Mouse (Mus musculus): ENCODE results near the gene Ice1. TPM values are rescaled to one million over a fixed set of nuclear protein-coding genes. Genes with fewer than 3 reads are reported as not detected.

Ice1 gene
- polyA plus RNA-seq, 1 experiment from 2014 or later, result 27.2 TPM

DNA sequence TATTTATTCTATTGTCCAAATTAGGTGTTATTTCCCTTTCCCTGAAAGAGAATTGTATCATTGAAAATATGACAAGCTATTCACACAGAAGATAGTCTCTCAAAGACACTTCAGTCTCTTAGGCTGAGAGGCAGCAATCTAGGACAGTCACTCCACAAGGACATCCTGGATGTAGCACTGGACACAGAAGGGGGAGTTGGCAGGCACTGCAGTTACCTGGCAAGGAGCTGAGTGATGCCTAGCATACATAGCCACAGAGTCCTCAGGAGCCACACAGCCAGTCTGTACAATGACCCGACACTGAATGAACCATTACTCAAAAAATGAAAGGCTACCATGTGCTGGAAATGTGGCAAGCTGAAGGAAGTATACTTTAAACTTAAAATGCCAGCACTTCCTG is 35.9 kb downstream of the Ice1 start:
- no peak for ATAC-seq
- H3K27me3 ChIP-seq (replicated peaks; ENCODE audit: control insufficient read depth, insufficient read depth, low read length), result no peaks in the 10 kb centered on the region
- no peak overlapping the region for H3K9ac ChIP-seq (ENCODE audit: low read depth, low read length)
- H3K36me3 ChIP-seq (ENCODE audit: control insufficient read depth, insufficient read depth, low read length), result peaks cover 53% of the 10 kb centered on the region
- no peaks in the 10 kb centered on the region for H3K9me3 ChIP-seq (ENCODE audit: control insufficient read depth, low read length)
- no peak overlapping the region for H3K27ac ChIP-seq (ENCODE audit: low read depth, low read length)
- 86% methylated on average over 1 of the region's 1 CpGs for WGBS
- no peaks in the 10 kb centered on the region for H3K4me1 ChIP-seq (ENCODE audit: control insufficient read depth, insufficient read depth, low read depth, low read length)
- no peak overlapping the region for H3K4me2 ChIP-seq (ENCODE audit: low read length)
- no peak overlapping the region for H3K4me3 ChIP-seq (ENCODE audit: low read length)

GRCm38 (mm10) chr13:70599964-70600619 is 37.3 kb downstream of the Ice1 start:
- Histone ChIP-seq H3K27ac (ENCODE audit: low read depth, low read length) (no peak overlapping the region), H3K4me3 (ENCODE audit: low read length) (no peak overlapping the region), H3K4me1 (ENCODE audit: control insufficient read depth, insufficient read depth, low read depth, low read length) (no peaks in the 10 kb centered on the region), H3K9ac (ENCODE audit: low read depth, low read length) (no peak overlapping the region), H3K9me3 (ENCODE audit: control insufficient read depth, low read length) (no peaks in the 10 kb centered on the region), H3K4me2 (ENCODE audit: low read length) (no peak overlapping the region), H3K27me3 (replicated peaks; ENCODE audit: control insufficient read depth, insufficient read depth, low read length) (no peaks in the 10 kb centered on the region), H3K36me3 (ENCODE audit: control insufficient read depth, insufficient read depth, low read length) (peaks cover 48% of the 10 kb centered on the region)
- ATAC-seq, result no peak
- 64% methylated on average over 12 of the region's 12 CpGs for WGBS

- no peaks in the 10 kb centered on the region for H3K27me3 ChIP-seq (replicated peaks; ENCODE audit: control insufficient read depth, insufficient read depth, low read length)
- 69% methylated on average over 4 of the region's 4 CpGs for WGBS
- H3K27ac ChIP-seq (ENCODE audit: low read depth, low read length), result no peak overlapping the region
- no peak overlapping the region for H3K9ac ChIP-seq (ENCODE audit: low read depth, low read length)
- no peak overlapping the region for H3K4me3 ChIP-seq (ENCODE audit: low read length)
- H3K4me2 ChIP-seq (ENCODE audit: low read length), result no peak overlapping the region
- peaks cover 51% of the 10 kb centered on the region for H3K36me3 ChIP-seq (ENCODE audit: control insufficient read depth, insufficient read depth, low read length)
- no peaks in the 10 kb centered on the region for H3K9me3 ChIP-seq (ENCODE audit: control insufficient read depth, low read length)
- no peak for ATAC-seq
- H3K4me1 ChIP-seq (ENCODE audit: control insufficient read depth, insufficient read depth, low read depth, low read length), result no peaks in the 10 kb centered on the region
Observed at GRCm38 (mm10) chr13:70598941-70599340, 38.5 kb downstream of the Ice1 start.

DNA sequence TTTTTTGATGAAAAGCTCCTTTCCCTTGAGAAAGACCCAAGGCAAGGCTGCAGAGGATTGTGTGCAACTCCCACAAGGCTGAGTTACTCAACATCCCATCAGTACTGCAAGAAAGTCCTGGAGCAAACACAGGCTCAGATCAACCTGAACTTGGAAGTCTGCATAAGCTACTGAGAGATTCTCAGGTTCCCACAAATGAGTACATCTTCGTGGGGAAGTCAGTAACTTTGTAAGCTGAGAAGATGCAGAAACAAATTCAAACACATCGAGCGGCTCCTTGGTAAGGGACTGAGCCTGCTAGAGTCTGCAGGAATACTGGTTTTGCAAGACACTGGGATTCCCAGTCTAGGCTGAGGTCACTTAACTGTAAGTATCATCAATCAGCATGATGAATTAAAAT is 40.5 kb downstream of the Ice1 start:
- Histone ChIP-seq H3K36me3 (ENCODE audit: control insufficient read depth, insufficient read depth, low read length) (peaks cover 51% of the 10 kb centered on the region), H3K9me3 (ENCODE audit: control insufficient read depth, low read length) (no peaks in the 10 kb centered on the region), H3K27ac (ENCODE audit: low read depth, low read length) (no peak overlapping the region), H3K4me3 (ENCODE audit: low read length) (no peak overlapping the region), H3K4me1 (ENCODE audit: control insufficient read depth, insufficient read depth, low read depth, low read length) (no peaks in the 10 kb centered on the region), H3K4me2 (ENCODE audit: low read length) (no peak overlapping the region), H3K27me3 (replicated peaks; ENCODE audit: control insufficient read depth, insufficient read depth, low read length) (no peaks in the 10 kb centered on the region), H3K9ac (ENCODE audit: low read depth, low read length) (no peak overlapping the region)
- no peak for ATAC-seq
- 95% methylated on average over 3 of the region's 3 CpGs for WGBS

DNA sequence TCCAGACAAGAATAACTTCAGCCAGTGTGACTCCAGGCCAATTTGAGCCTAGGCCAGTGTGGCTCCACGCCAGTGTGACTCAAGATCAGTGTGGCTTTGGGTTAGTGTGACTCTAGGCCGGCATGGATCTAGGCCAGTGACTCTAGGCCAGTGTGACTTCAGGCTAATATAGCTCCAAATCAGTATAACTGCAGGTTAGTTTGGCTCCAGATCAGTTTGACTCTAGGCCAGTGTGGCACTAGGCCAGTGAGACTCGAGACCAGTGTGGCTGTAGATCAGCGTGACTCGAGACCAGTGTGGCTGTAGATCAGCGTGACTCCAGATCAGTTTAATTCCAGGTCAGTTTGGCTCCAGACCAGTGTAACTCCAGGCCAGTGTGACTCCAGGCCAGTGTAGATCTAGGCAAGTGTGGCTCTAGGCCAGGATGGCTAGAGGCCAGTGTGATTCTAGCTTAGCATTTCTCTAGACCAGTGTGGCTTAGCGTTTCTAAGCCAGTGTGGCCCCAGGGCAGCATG is 47.1 kb downstream of the Ice1 start:
- peaks cover 52% of the 10 kb centered on the region for H3K36me3 ChIP-seq (ENCODE audit: control insufficient read depth, insufficient read depth, low read length)
- ATAC-seq, result peak; percentile 14; the same call in 1 of the 2 replicates
- 74% methylated on average over 7 of the region's 7 CpGs for WGBS

GRCm38 (mm10) chr13:70586969-70587368 is 50.5 kb downstream of the Ice1 start:
- Histone ChIP-seq H3K36me3 (ENCODE audit: control insufficient read depth, insufficient read depth, low read length) (peaks cover 24% of the 10 kb centered on the region), H3K4me2 (ENCODE audit: low read length) (no peak overlapping the region), H3K4me3 (ENCODE audit: low read length) (no peak overlapping the region), H3K27me3 (replicated peaks; ENCODE audit: control insufficient read depth, insufficient read depth, low read length) (no peaks in the 10 kb centered on the region), H3K4me1 (ENCODE audit: control insufficient read depth, insufficient read depth, low read depth, low read length) (no peaks in the 10 kb centered on the region), H3K9me3 (ENCODE audit: control insufficient read depth, low read length) (no peaks in the 10 kb centered on the region), H3K27ac (ENCODE audit: low read depth, low read length) (no peak overlapping the region), H3K9ac (ENCODE audit: low read depth, low read length) (no peak overlapping the region)
- peak; percentile 78 for ATAC-seq
- 80% methylated on average over 2 of the region's 2 CpGs for WGBS

More for the DNA sequence above, 47.1 kb downstream of the Ice1 start:
- H3K4me2 ChIP-seq (ENCODE audit: low read length), result no peak overlapping the region
- no peak overlapping the region for H3K27ac ChIP-seq (ENCODE audit: low read depth, low read length)
- no peaks in the 10 kb centered on the region for H3K4me1 ChIP-seq (ENCODE audit: control insufficient read depth, insufficient read depth, low read depth, low read length)
- H3K9me3 ChIP-seq (ENCODE audit: control insufficient read depth, low read length), result no peaks in the 10 kb centered on the region
- H3K9ac ChIP-seq (ENCODE audit: low read depth, low read length), result no peak overlapping the region
- no peak overlapping the region for H3K4me3 ChIP-seq (ENCODE audit: low read length)
- no peaks in the 10 kb centered on the region for H3K27me3 ChIP-seq (replicated peaks; ENCODE audit: control insufficient read depth, insufficient read depth, low read length)

- H3K4me2 ChIP-seq (ENCODE audit: low read length), result no peak overlapping the region
- H3K36me3 ChIP-seq (ENCODE audit: control insufficient read depth, insufficient read depth, low read length), result peaks cover 6% of the 10 kb centered on the region; the same call in 1 of the 2 replicates
- no peak for ATAC-seq
- no peak overlapping the region for H3K4me3 ChIP-seq (ENCODE audit: low read length)
- no peaks in the 10 kb centered on the region for H3K9me3 ChIP-seq (ENCODE audit: control insufficient read depth, low read length)
- H3K27me3 ChIP-seq (replicated peaks; ENCODE audit: control insufficient read depth, insufficient read depth, low read length), result no peaks in the 10 kb centered on the region
- no peak overlapping the region for H3K9ac ChIP-seq (ENCODE audit: low read depth, low read length)
- WGBS, result 19% methylated on average over 2 of the region's 2 CpGs
- H3K4me1 ChIP-seq (ENCODE audit: control insufficient read depth, insufficient read depth, low read depth, low read length), result no peaks in the 10 kb centered on the region
- no peak overlapping the region for H3K27ac ChIP-seq (ENCODE audit: low read depth, low read length)
Observed at GRCm38 (mm10) chr13:70582517-70582916, 54.9 kb downstream of the Ice1 start.

DNA sequence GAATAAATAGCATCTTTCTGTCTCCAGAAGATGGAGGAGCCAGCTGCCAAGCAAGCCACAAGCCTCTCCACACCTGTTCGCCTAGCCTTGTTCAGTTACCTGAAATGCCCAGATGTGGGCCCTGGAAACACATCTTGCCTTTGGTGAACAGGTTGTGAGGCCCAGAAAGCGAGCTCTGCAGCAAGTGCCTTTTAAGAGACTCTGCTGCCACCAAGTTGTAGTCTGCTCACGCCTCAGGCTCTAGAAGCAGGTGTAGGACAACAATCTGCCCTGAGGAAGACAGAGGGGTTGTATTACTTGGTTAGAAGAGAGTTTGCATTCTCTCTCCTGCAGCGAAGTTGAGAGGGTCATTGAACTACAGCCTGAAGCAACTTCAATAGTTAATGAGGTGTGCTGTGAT is 55.9 kb downstream of the Ice1 start:
- Histone ChIP-seq H3K9ac (ENCODE audit: low read depth, low read length) (no peak overlapping the region), H3K9me3 (ENCODE audit: control insufficient read depth, low read length) (no peaks in the 10 kb centered on the region), H3K4me2 (ENCODE audit: low read length) (no peak overlapping the region), H3K27me3 (replicated peaks; ENCODE audit: control insufficient read depth, insufficient read depth, low read length) (no peaks in the 10 kb centered on the region), H3K36me3 (ENCODE audit: control insufficient read depth, insufficient read depth, low read length) (peaks cover 6% of the 10 kb centered on the region; the same call in 1 of the 2 replicates), H3K4me3 (ENCODE audit: low read length) (no peak overlapping the region), H3K27ac (ENCODE audit: low read depth, low read length) (no peak overlapping the region), H3K4me1 (ENCODE audit: control insufficient read depth, insufficient read depth, low read depth, low read length) (no peaks in the 10 kb centered on the region)
- WGBS, result 88% methylated on average over 4 of the region's 4 CpGs
- peak; percentile 44; the same call in 1 of the 2 replicates for ATAC-seq

- Histone ChIP-seq H3K27me3 (replicated peaks; ENCODE audit: control insufficient read depth, insufficient read depth, low read length) (no peaks in the 10 kb centered on the region), H3K27ac (ENCODE audit: low read depth, low read length) (no peak overlapping the region), H3K9me3 (ENCODE audit: control insufficient read depth, low read length) (no peaks in the 10 kb centered on the region), H3K4me1 (ENCODE audit: control insufficient read depth, insufficient read depth, low read depth, low read length) (no peaks in the 10 kb centered on the region), H3K9ac (ENCODE audit: low read depth, low read length) (no peak overlapping the region), H3K4me2 (ENCODE audit: low read length) (no peak overlapping the region), H3K36me3 (ENCODE audit: control insufficient read depth, insufficient read depth, low read length) (no peaks in the 10 kb centered on the region), H3K4me3 (ENCODE audit: low read length) (no peak overlapping the region)
- no peak for ATAC-seq
- WGBS, result 91% methylated on average over 1 of the region's 1 CpGs
Observed at GRCm38 (mm10) chr13:70574216-70574615, 63.2 kb downstream of the Ice1 start.

Data from hindbrain, embryonic 16.5 days (tissue).